Mouse (Mus musculus) retina, adult 2 months (tissue): ENCODE measurements around the gene Hlf.

ENCODE experiments used
- DNase-seq: peaks from one replicate; pipeline ENCODE4 v3.0.0-alpha.2; 2012; ENCODE audit warnings: low read depth, low spot score

Gene Hlf

GRCm38 (mm10) chr11:90342267-90342666 is 48.4 kb downstream of the Hlf start:
- DNase-seq = no peak

- DNase-seq = no peak
Measured at GRCm38 (mm10) chr11:90340836-90341235, 49.9 kb downstream of the Hlf start.

DNA sequence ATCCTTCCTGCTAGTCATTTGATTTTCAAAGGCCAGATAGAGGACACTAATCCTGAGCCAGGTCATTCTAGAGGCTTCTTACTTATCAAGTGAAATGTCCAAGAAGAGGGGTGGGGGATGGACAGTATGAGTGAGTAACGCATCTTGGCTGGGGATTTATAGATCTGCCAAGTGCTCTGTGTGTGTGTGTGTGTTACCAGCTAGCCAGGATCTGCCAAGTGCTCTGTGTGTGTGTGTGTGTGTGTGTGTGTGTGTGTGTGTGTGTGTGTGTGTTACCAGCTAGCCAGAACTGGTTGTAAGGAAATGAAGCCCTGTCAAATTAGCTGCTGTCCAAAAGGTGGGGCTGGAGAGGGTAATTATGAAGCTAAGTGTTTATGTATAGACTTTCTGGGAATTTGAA is 55.9 kb downstream of the Hlf start:
- DNase-seq = no peak

DNA sequence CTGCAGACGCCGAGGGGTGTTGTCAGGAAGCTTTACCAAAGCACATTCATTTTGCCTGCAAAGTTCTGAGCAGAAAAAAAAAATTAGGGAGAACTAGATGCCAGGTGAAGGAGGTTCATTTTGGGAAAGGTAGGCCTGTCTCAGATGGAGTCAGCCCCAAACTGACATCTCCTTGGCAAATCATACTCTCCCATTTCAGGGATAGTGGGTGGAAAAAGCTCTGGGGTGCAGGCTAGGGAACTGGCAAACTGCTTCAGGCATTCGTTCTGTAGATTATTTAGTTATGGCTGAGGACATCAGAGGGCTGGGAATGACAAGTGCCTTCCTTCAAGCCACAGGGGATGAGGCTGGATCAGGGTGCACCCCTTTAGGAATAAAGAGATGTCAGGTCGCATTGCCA is 58.0 kb downstream of the Hlf start:
- DNase-seq = no peak

GRCm38 (mm10) chr11:90330202-90330694 is 60.4 kb downstream of the Hlf start:
- DNase-seq = no peak

DNA sequence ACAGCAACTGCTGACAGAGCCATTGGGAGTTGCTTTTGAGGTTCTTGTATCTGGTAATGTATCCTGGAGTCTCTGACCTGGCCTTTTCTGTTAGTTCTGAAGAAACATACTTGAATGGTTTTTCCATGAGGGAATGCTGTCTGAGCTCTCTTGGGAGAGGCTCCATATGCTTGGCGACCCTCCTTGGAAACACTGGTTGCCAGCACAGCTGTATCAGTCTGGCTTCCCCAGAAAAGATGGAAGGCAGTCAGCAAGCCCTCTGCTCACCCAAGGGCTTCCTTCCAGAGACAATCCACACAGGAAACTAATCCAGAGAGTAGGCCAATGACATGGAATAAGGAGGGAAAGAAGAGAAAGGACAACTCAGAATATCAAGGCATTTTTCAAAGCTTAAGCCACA is 63.9 kb downstream of the Hlf start:
- DNase-seq = no peak

- DNase-seq = no peak
Measured at GRCm38 (mm10) chr11:90326146-90326545, 64.5 kb downstream of the Hlf start.

GRCm38 (mm10) chr11:90324597-90324996 is 66.1 kb downstream of the Hlf start:
- DNase-seq = no peak

GRCm38 (mm10) chr11:90320922-90321321 is 69.8 kb downstream of the Hlf start:
- DNase-seq = no peak

GRCm38 (mm10) chr11:90317482-90317881 is 73.2 kb downstream of the Hlf start:
- peak; percentile 41 for DNase-seq

DNA sequence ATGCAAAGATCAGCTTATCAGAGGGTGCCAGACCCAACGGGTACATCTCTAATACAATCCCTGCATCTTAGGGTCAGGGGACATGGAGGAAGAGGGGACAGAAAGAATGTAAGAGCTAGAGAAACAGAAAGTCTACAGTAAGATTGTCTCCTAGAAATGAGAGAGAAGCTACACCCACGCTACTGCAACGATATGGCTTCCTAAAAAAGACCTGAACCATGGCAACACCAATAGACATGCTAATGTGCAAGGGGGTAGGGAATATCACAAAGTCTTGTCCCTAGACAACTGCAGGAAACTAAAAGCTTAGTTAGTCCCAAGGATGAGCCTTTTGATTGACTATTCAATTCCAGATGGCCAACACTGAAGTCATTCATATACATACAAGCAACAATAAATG is 76.1 kb downstream of the Hlf start:
- DNase-seq = no peak

- peak; percentile 41 for DNase-seq
Measured at GRCm38 (mm10) chr11:90306993-90307392, 83.7 kb downstream of the Hlf start.

DNA sequence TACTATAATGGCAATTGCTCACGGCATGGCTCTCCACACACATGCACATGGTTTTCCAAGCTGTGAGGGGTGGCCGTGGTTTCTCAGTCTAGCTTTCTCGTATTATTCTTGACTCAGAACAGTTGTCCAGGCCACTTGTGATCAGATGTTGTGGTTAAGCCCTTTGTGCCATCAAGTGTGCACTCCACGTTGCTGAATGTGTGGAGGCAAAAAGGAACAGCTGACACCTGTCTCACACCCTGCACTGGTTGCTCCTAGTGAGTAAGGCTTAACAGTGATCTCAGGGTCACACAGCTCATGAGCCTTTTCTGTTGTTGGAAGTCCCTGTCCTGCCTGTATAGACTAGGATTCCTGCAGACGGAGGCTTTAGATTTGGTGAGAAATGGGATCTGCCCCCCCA is 84.6 kb downstream of the Hlf start:
- no peak for DNase-seq

DNA sequence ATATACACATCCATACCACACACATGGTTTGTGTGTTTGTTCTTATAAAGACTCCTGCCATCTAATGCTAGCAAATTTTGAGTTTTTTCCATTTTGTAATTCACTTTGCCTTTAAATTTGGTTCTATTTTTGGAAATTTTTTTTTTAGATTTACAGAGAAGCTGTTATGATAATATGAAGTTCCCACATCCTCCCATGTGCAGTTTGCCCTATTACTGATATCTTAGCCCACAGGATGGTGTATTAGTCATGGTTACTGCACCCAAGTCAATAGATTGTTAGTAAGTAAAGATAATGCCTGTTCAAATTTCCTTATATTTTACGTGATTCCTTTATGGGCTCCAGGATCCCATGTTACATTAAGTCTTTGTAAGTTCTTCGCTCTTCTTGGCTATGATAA is 96.1 kb downstream of the Hlf start:
- no peak for DNase-seq

DNA sequence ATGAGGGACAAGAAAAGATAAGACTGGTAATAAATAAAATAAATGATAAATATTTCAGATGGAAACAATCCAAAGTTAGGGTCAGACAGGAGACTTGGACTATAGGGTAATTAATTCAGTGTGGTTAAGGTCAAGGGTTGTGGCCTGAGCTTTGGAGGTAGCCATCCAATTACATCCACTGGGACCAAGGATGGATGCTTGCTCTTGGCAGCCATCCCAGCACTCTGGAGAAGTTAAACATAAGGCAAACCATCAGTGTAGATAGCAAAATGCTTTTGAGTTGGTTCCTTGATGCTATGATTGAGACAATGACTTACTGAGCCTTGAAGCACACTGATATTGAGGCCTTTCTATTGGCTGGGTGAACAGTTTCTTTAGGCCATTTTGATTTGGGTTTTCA is 97.9 kb downstream of the Hlf start:
- no peak for DNase-seq

DNA sequence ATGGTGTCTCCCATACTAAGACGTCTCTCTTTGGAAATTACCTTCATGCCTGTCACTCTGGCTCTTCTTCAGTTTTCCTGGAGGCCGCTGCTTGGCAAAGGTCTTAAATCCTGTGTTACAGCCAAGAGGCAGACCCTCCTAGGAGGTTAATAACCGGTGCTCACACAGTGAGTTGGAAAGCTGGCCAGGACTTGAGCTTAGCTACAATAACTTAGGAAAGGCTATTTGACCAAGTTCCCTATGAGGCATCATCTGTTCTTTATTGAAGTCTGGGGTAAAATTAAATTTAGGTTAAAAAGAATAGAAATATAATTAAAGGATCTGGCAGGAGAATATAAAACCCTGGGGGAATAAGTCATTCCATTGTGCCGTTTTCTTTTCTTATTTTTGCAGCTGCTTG is 99.5 kb downstream of the Hlf start:
- DNase-seq = no peak

GRCm38 (mm10) chr11:90286550-90287154 is 104.0 kb downstream of the Hlf start:
- DNase-seq = no peak
